Mouse (Mus musculus) olfactory bulb, adult 2 months (tissue): Measurements from ENCODE around the gene Hykk. TPM values are rescaled to one million over a fixed set of nuclear protein-coding genes. Genes with fewer than 3 reads are reported as not detected.
"Not testable (repeated sequence)": the region's sequence is repeated elsewhere in the genome, so short reads cannot be mapped to it uniquely, and the experiment has no call there.

Experiments used
- H3K27ac ChIP-seq: fragments of 200-500 bp; 2 replicates; pipeline ENCODE4 v1.5.1; 2012; ENCODE audit warnings: low read depth, low read length; ENCODE audit not compliant: insufficient read depth
- H3K4me1 ChIP-seq: fragments of 200-500 bp; 2 replicates; pipeline ENCODE4 v1.6.1; 2012; ENCODE audit warnings: low read length; ENCODE audit not compliant: control insufficient read depth, insufficient read depth
- H3K4me3 ChIP-seq: fragments of 200-500 bp; 2 replicates; pipeline ENCODE4 v1.5.1; 2012; ENCODE audit warnings: mild to moderate bottlenecking, low read depth, low read length, moderate library complexity; ENCODE audit not compliant: insufficient read depth
- CTCF ChIP-seq: fragments of 200-500 bp; IDR thresholded peaks from 2 replicates; pipeline ENCODE4 v1.5.1; 2012; ENCODE audit warnings: low read depth, mild to moderate bottlenecking, low read length, moderate library complexity; ENCODE audit not compliant: insufficient read depth
- POLR2A ChIP-seq: fragments of 200-500 bp; IDR thresholded peaks from 2 replicates; pipeline ENCODE4 v1.6.1; 2012; ENCODE audit warnings: mild to moderate bottlenecking, low read depth, low read length, moderate library complexity; ENCODE audit not compliant: insufficient read depth
- WGBS: fragments of 180-500 bp; shearing (Covaris S2); methylation state at CpG from one replicate; pipeline ENCODE4 v1.1.7; 2018; 5-methylcytosine and 5-hydroxymethylcytosine counted together
- polyA plus RNA-seq: library from polyadenylated mRNA; stranded (reverse); fragments of >200 nt; gene quantifications from 2 replicates; pipeline ENCODE4 v1.2.4, GENCODE M21; 2012; ENCODE audit warnings: low replicate concordance; ENCODE audit not compliant: missing spikeins, insufficient read depth, insufficient read length

Gene Hykk
- polyA plus RNA-seq, 1 experiment = not detected

GRCm38 (mm10) chr9:54919946-54920345 is 2.9 kb downstream of the Hykk start:
- TF ChIP-seq POLR2A (no peak), CTCF (no peak)
- H3K4me1 ChIP-seq = peaks cover 4% of the 10 kb centered on the region; the same call in 1 of the 2 replicates
- H3K27ac ChIP-seq = no peak overlapping the region
- no peak overlapping the region for H3K4me3 ChIP-seq
- 64% methylated on average over 4 of the region's 4 CpGs for WGBS

- TF ChIP-seq CTCF (no peak), POLR2A (no peak)
- H3K27ac ChIP-seq = no peak overlapping the region
- WGBS = 78% methylated on average over 1 of the region's 1 CpGs
- no peak overlapping the region for H3K4me3 ChIP-seq
- H3K4me1 ChIP-seq = no peaks in the 10 kb centered on the region
These were observed 13.7 kb downstream of the Hykk start for GRCm38 (mm10) chr9:54930741-54931140.

- TF ChIP-seq POLR2A (no peak), CTCF (no peak)
- 13% methylated on average over 1 of the region's 1 CpGs for WGBS
- no peak overlapping the region for H3K4me3 ChIP-seq
These were observed 14.7 kb downstream of the Hykk start for GRCm38 (mm10) chr9:54931765-54932164.

DNA sequence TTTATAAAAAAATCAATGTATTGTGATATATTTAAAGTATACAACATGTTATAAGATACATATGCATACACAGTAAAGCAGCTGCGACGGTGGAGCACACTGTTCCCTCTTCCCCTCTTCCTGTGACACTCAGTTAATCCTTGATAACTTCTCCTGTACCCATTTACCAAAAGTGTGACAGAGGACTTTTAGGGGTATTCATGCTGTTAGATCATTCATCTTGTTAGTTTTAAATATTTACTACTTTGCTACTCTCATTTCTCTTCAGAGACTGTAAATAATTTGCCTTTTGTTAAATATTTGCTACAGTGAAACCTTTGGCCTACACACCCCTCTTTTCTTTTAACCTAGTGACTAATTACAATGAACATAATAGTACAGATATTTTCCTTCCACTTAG is 15.3 kb downstream of the Hykk start:
- TF ChIP-seq CTCF (no peak), POLR2A (no peak)
- Histone ChIP-seq H3K27ac (no peak overlapping the region), H3K4me1 (no peaks in the 10 kb centered on the region), H3K4me3 (no peak overlapping the region)
- 86% methylated on average over 2 of the region's 2 CpGs for WGBS

More at GRCm38 (mm10) chr9:54931765-54932164, 14.7 kb downstream of the Hykk start:
- Histone ChIP-seq H3K27ac (no peak overlapping the region), H3K4me1 (no peaks in the 10 kb centered on the region)

- Histone ChIP-seq H3K4me1 (no peaks in the 10 kb centered on the region), H3K4me3 (no peak overlapping the region), H3K27ac (no peak overlapping the region)
- WGBS = 90% methylated on average over 4 of the region's 4 CpGs
- TF ChIP-seq POLR2A = no peak
- no peak for TF ChIP-seq CTCF
These were observed 25.0 kb downstream of the Hykk start for GRCm38 (mm10) chr9:54942071-54942470.

DNA sequence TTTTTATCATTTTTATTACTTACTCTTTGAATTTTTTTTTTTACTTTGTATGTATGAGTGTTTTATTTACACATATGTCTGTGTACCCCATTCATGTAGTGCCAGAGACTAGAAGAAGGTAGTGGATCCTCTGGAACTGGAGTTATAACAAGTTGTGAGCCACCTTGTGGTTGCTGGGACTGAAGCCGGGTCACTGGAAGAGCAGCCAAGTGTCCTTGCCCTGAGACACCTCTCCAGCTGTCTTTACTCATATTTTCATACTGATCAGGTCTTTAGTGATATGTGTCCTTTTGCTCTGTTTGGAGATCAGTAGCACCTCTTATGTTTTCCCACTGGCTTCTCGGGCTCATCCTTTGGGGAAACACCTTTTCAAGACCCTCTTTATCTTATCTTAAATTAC is 27.4 kb downstream of the Hykk start:
- Histone ChIP-seq H3K4me3 (no peak overlapping the region), H3K27ac (no peak overlapping the region), H3K4me1 (no peaks in the 10 kb centered on the region)
- 80% methylated on average over 2 of the region's 2 CpGs for WGBS
- no peak for TF ChIP-seq POLR2A
- TF ChIP-seq CTCF = no peak

DNA sequence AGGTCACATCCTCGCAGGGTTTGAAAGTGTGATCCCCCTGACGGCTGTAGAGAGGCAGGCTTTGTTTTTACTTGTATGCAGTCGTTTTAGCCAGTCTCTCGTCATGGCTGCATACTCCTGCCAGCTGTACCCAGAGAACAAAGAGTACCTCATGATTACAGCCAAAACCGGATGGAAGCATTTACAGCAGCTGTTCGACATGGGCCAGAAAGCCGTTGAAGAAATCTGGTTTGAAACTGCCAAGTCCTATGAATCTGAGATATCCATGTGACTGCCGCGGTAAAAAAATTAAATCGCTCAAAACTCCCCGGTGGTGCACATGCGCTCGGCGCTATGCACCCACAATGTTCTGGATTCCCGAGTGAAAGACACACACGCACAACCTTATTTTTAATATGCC is 29.2 kb downstream of the Hykk start:
- Histone ChIP-seq H3K4me1 (no peaks in the 10 kb centered on the region), H3K4me3 (no peak overlapping the region), H3K27ac (no peak overlapping the region)
- 39% methylated on average over 16 of the region's 16 CpGs for WGBS
- TF ChIP-seq CTCF (no peak), POLR2A (no peak)

- no peak overlapping the region for H3K27ac ChIP-seq
- TF ChIP-seq CTCF (no peak), POLR2A (no peak)
- no peak overlapping the region for H3K4me3 ChIP-seq
- peaks cover 4% of the 10 kb centered on the region for H3K4me1 ChIP-seq
These were observed 32.4 kb downstream of the Hykk start for GRCm38 (mm10) chr9:54949465-54949864.

- not testable (repeated sequence) for H3K4me1 ChIP-seq, H3K27ac ChIP-seq
- H3K4me3 ChIP-seq = peak overlapping the region; percentile 88
- WGBS = 33% methylated on average over 8 of the region's 8 CpGs
These were observed 33.1 kb downstream of the Hykk start for GRCm38 (mm10) chr9:54950162-54950561.

DNA sequence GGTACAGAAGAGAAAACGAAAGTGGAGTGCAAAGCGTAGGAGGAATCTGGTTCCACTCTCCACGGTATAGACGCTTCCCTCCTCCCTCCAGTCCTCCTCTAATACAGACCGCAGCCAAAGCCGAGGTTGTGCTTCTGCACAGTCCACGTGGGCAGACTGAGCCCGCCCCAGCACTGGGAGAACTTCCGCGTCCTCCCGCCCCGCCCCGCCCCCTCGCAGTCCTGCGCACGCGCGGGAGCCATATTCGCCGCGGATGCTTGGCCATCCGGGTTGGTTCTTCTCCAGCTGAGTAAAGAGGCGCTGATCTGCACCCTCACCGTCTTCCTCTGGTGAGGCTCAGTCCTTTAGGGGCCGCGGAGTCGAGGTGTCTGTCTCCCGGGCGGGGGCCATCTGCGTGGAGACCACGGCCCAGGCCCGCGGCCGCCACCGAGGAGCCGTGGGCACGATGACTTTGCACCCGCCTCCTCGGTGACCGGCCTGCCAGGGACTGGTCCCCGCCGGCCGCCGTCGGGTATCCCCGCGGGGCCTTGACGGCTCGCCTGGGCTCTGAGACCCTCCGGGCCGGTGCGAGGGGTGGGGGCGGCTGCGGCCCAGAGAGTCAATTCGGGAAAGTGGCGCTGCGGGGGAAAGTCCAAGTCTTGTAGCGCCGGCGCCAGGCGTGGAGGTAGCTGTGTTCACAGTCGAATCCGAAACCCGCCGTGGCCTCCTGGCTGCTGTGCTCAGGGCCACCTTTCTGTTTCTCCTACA is 33.7 kb downstream of the Hykk start, which contains the start of the genes Psma4 and AY074887:
Gene Psma4 (plus strand): TSS at position 216 of the 747 bp plus-strand sequence.
Gene AY074887 (minus strand): TSS at position 424 of the 747 bp plus-strand sequence.
- Histone ChIP-seq H3K4me1 (peaks cover 4% of the 10 kb centered on the region), H3K27ac (peak within 1 kb of the TSS; percentile 85), H3K4me3 (peak within 1 kb of the TSS; percentile 88)
- no peak for TF ChIP-seq CTCF
- peak; percentile 91 for TF ChIP-seq POLR2A
- WGBS = under 1% methylated on average over 64 of the region's 65 CpGs

- H3K4me3 ChIP-seq = no peak overlapping the region
- no peak overlapping the region for H3K27ac ChIP-seq
- H3K4me1 ChIP-seq = no peaks in the 10 kb centered on the region
- 64% methylated on average over 4 of the region's 4 CpGs for WGBS
- TF ChIP-seq CTCF (no peak), POLR2A (no peak)
These were observed 44.0 kb downstream of the Hykk start for GRCm38 (mm10) chr9:54961059-54961458.
